Mouse (Mus musculus) bone marrow, adult 2 months (tissue): ENCODE measurements around the gene Aff2.

Experiments used
- CTCF ChIP-seq: fragments of 200-500 bp; IDR thresholded peaks from 2 replicates; pipeline ENCODE4 v1.5.1; 2011; ENCODE audit warnings: low read length, control low read depth; ENCODE audit not compliant: control insufficient read depth, insufficient read depth
- POLR2A ChIP-seq: fragments of 200-500 bp; IDR thresholded peaks from 2 replicates; pipeline ENCODE4 v1.6.1; 2011; ENCODE audit warnings: low read depth, mild to moderate bottlenecking, control low read depth, low read length, borderline replicate concordance; ENCODE audit not compliant: control insufficient read depth

DNA sequence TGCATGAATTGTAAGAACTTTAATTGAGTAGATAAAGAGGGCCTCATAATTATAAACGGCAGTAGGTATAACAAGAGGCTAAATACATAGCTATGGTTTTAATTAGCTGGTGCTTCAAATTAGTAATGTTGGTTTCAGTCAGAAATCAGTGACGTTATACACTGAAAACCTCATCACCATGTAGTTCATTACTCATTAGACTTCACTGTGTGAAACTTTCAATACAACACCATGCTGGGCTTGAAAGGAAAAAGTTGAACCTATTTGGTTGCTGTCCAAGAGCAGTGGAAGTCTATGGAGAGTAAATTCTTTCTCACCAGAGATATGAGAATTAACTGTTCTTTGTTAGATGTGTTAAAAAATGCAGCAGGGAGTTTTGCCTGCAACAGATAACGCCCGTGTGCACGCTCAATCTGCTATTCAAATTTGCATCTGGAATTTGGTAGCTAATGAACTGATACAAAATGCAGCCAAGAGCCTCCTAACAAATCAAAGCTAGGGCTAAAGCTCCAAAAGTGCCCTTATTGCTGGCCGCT lies 158.0 kb downstream of the Aff2 start:
- TF ChIP-seq CTCF = no peak
- TF ChIP-seq POLR2A = no peak
